Mouse (Mus musculus) neural tube, embryonic 14.5 days (tissue): ENCODE data around the gene Rassf7. TPM values are rescaled to one million over a fixed set of nuclear protein-coding genes. Genes with fewer than 3 reads are reported as not detected.
A peak's percentile ranks its signal among the peaks of the same experiment; 100 is the strongest.

ENCODE experiments used
- ATAC-seq: fragments of 200-750 bp; cut with Nextera tagmentation; 2 replicates; pipeline ENCODE4 v1.8.0; 2017; ENCODE audit warnings: low read depth, mild to moderate bottlenecking, moderate TSS enrichment, moderate library complexity
- H3K27ac ChIP-seq: fragments of 300-500 bp; sonication (generic); 2 replicates; pipeline ENCODE4 v1.5.1; 2014; ENCODE audit warnings: low read depth, mild to moderate bottlenecking, control low read depth, low read length, moderate library complexity, mixed read lengths
- H3K27me3 ChIP-seq: fragments of 300-500 bp; sonication (generic); 2 replicates; pipeline ENCODE4 v1.6.1; 2014; ENCODE audit warnings: low read length; ENCODE audit not compliant: control insufficient read depth, insufficient read depth
- H3K36me3 ChIP-seq: fragments of 300-500 bp; sonication (generic); 2 replicates; pipeline ENCODE4 v1.6.1; 2014; ENCODE audit warnings: low read length, mixed read lengths; ENCODE audit not compliant: control insufficient read depth, insufficient read depth
- H3K4me1 ChIP-seq: fragments of 300-500 bp; sonication (generic); 2 replicates; pipeline ENCODE4 v1.6.1; 2014; ENCODE audit warnings: low read length; ENCODE audit not compliant: control insufficient read depth, insufficient read depth
- H3K4me2 ChIP-seq: fragments of 300-500 bp; sonication (generic); 2 replicates; pipeline ENCODE4 v1.6.1; 2014; ENCODE audit warnings: mild to moderate bottlenecking, low read depth, low read length, control low read depth
- H3K4me3 ChIP-seq: fragments of 300-500 bp; sonication (generic); 2 replicates; pipeline ENCODE4 v1.5.1; 2014; ENCODE audit warnings: low read depth, low read length, control low read depth, mixed read lengths
- H3K9ac ChIP-seq: fragments of 300-500 bp; sonication (generic); replicated peaks from 2 replicates; pipeline ENCODE4 v1.6.1; 2014; ENCODE audit warnings: low read depth, mild to moderate bottlenecking, control low read depth, low read length, mixed read lengths
- H3K9me3 ChIP-seq: fragments of 300-500 bp; sonication (generic); 2 replicates; pipeline ENCODE4 v1.6.1; 2016; ENCODE audit warnings: low read length; ENCODE audit not compliant: control insufficient read depth
- WGBS: fragments of 180-500 bp; shearing (Covaris S2); extraction: QIAGEN DNeasy Blood & Tissue Kit; methylation state at CpG from one replicate; pipeline ENCODE4 v1.1.7; 2014; 5-methylcytosine and 5-hydroxymethylcytosine counted together
- polyA plus RNA-seq: library from polyadenylated mRNA; unstranded; fragments of >200 nt; fragmentation: Nextera tagmentation; extraction: Ambion mirVana; gene quantifications from 2 replicates; pipeline ENCODE4 v1.2.1, GENCODE M21; 2014

Rassf7 gene
- 24.8 and 25.3 TPM in 2 replicates for polyA plus RNA-seq

DNA sequence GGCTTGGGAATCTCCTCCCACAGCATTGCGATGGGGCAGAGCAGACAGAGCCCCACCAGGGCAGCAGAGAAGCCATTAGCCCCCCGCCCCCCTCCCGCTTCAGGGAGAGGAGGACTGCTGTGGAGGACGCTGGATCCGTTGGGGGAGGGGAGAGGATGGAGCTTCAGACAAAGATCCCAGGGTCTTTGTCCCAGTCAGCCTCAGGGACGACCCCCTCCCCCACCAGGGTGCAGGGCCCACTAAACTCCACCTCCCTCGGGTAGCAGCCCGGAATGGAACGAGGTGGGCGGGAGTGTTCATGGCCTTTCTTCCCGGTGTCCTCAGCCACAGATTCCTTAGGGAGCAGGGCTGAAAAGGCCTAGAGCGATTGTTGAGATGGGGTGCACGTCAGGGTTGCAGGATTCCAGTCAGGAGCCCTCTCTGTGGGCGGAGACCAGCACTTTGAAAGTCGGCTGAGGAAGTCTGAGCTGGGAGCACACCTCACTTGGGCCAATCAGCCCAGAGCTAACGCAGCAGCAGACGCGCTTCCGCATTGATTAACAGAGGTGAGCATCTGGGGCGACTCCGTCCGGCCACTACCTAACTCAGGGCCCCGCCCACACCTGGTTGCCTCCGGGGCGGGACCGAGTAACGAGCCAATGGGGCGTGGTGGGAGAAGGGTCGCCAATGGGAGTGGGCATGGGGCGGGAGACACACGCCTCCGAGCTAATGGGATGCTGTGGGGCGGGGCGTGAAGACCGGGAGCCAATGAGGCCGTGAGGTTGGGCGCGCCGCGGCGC, at the start of gene Rassf7:
Rassf7 (plus strand) TSS at position 760 of the 779 bp plus-strand sequence.
- peak; percentile 95 for ATAC-seq
- Histone ChIP-seq H3K36me3 (no peaks in the 10 kb centered on the region), H3K4me2 (peak within 1 kb of the TSS; percentile 91), H3K4me1 (peaks cover 14% of the 10 kb centered on the region), H3K4me3 (peak within 1 kb of the TSS; percentile 67), H3K9me3 (no peaks in the 10 kb centered on the region), H3K9ac (peak within 1 kb of the TSS; percentile 56), H3K27ac (peak within 1 kb of the TSS; percentile 65), H3K27me3 (no peaks in the 10 kb centered on the region)
- under 1% methylated on average over 38 of the region's 41 CpGs for WGBS

- Histone ChIP-seq H3K4me2 (peak overlapping the region; percentile 32), H3K27me3 (no peaks in the 10 kb centered on the region), H3K9ac (peak overlapping the region; percentile 39; the same call in 1 of the 2 replicates), H3K9me3 (no peaks in the 10 kb centered on the region), H3K4me3 (peak overlapping the region; percentile 22; the same call in 1 of the 2 replicates), H3K4me1 (no peaks in the 10 kb centered on the region), H3K27ac (no peak overlapping the region), H3K36me3 (0 out of 2 replicates have a peak, but pooled peaks cover 7% of the 10 kb centered on the region)
- ATAC-seq: no peak
- 17% methylated on average over 7 of the region's 7 CpGs for WGBS
Observed at GRCm38 (mm10) chr7:141167901-141168517, 47.7 kb upstream of the Rassf7 start.

GRCm38 (mm10) chr7:141168518-141168953, 47.1 kb upstream of the Rassf7 start:
- no peak for ATAC-seq
- Histone ChIP-seq H3K27me3 (no peaks in the 10 kb centered on the region), H3K9me3 (no peaks in the 10 kb centered on the region), H3K4me1 (0 out of 2 replicates have a peak, but pooled peaks cover 5% of the 10 kb centered on the region), H3K27ac (no peak overlapping the region), H3K36me3 (0 out of 2 replicates have a peak, but pooled peaks cover 2% of the 10 kb centered on the region), H3K4me2 (peak overlapping the region; percentile 32), H3K9ac (peak overlapping the region; percentile 39; the same call in 1 of the 2 replicates), H3K4me3 (peak overlapping the region; percentile 22; the same call in 1 of the 2 replicates)
- WGBS: 4% methylated on average over 22 of the region's 22 CpGs

- 65% methylated on average over 1 of the region's 1 CpGs for WGBS
- no peaks in the 10 kb centered on the region for H3K9me3 ChIP-seq
- no peak overlapping the region for H3K4me3 ChIP-seq
- 0 out of 2 replicates have a peak, but pooled peaks cover 5% of the 10 kb centered on the region for H3K4me1 ChIP-seq
- no peaks in the 10 kb centered on the region for H3K36me3 ChIP-seq
- H3K9ac ChIP-seq: no peak overlapping the region
- no peak for ATAC-seq
- H3K27me3 ChIP-seq: no peaks in the 10 kb centered on the region
- no peak overlapping the region for H3K4me2 ChIP-seq
- no peak overlapping the region for H3K27ac ChIP-seq
Observed at GRCm38 (mm10) chr7:141169300-141169699, 46.4 kb upstream of the Rassf7 start.

DNA sequence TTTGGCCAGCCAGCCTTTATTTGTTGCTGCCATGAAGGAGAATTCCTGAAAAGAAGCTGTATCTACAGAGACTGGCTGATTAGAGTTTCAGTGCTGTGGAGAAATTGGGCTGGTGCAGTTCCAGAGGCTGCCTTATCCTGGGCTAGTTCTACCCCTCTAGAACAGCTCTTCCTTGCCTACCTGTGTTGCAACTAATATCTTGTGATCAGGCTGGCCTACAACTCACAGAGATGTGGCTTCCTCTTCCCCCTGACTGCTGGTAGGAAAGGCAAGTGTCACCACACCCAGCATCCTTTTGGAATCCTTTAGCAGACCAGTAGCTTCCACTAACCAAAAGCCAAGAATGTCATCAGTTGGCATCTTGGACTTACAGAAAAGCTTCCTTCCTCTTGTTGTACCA, 45.8 kb upstream of the Rassf7 start:
- ATAC-seq: no peak
- no peak overlapping the region for H3K9ac ChIP-seq
- H3K36me3 ChIP-seq: no peaks in the 10 kb centered on the region
- H3K9me3 ChIP-seq: no peaks in the 10 kb centered on the region
- H3K27ac ChIP-seq: no peak overlapping the region
- no peak overlapping the region for H3K4me3 ChIP-seq
- H3K27me3 ChIP-seq: no peaks in the 10 kb centered on the region
- 0 out of 2 replicates have a peak, but pooled peaks cover 5% of the 10 kb centered on the region for H3K4me1 ChIP-seq
- no peak overlapping the region for H3K4me2 ChIP-seq

DNA sequence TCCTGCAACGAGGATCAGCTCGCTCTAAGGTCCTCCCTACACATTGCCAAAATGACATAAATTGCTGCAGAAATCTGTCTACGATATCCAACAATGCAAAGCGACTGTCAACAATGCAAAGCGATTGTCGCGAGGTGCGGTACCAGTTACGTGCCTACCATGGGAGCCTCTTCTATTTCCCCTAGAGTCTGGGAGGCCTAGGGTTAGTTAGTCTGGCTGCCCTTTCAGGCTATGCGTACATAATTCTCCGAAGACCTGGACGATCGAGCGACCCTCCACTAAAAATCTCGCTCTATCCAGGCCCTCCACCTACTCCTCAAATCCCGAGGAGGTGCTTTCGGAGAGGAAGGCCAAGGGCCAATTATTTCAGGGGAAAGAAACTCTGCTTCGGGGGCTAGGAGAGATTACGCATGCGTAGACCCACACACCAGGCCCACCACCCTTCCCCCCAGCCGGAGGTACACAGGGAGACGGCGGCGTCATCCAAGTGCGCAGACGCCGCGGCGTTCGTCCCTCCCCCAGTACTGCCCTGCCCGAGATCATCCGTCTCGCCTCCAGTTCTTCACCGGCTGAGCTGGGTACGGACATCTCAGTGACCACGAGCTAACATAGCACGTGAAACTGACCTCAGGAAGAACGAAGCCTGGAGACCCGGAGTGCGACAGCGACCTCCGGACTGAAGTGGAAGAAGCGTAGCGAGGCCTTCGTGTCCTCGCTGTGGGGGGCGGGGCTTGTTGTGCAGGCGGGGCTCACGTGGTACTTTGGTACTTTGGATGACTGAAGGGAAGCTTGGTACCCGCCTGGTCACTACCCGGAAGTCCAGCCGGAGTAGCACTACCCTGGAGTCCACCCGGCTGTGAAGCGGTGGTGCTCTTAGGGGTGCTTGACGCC, 43.3 kb upstream of the Rassf7 start, which contains the start of gene Rnh1:
Rnh1 (minus strand) TSS at position 742 of the 891 bp plus-strand sequence.
- no peaks in the 10 kb centered on the region for H3K27me3 ChIP-seq
- H3K9me3 ChIP-seq: no peaks in the 10 kb centered on the region
- peak within 1 kb of the TSS; percentile 71 for H3K9ac ChIP-seq
- H3K4me3 ChIP-seq: peak within 1 kb of the TSS; percentile 52
- ATAC-seq: peak; percentile 98
- 3% methylated on average over 55 of the region's 55 CpGs for WGBS
- peak within 1 kb of the TSS; percentile 87 for H3K4me2 ChIP-seq
- 0 out of 2 replicates have a peak, but pooled peaks cover 5% of the 10 kb centered on the region for H3K4me1 ChIP-seq
- H3K27ac ChIP-seq: peak within 1 kb of the TSS; percentile 98
- no peaks in the 10 kb centered on the region for H3K36me3 ChIP-seq

DNA sequence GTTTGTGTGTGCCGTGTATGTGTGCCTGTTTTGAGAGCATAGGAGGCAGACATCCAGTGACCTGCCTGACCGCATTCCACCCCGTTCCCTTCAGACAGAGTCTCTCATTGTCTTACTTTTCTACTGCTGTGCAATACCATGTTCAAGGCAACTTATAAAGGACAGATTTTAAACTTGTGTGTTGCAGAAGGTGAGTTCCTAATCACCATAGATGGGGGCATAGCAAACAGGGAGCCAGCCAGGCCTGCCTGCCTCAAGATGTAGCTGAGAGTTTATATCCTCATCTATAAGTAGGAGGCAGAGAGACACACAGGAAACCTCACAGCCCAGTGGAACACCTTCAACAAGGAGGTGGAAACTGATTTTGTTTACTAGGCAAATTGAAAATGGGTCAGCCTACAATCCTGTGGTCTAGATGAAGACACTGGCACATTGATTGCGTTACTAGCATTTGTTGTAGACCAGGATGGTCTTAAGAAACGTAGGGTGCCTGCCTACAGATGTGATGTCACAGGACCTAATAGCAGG, 42.3 kb upstream of the Rassf7 start:
- 86% methylated on average over 5 of the region's 5 CpGs for WGBS
- Histone ChIP-seq H3K4me2 (peak overlapping the region; percentile 87), H3K27me3 (no peaks in the 10 kb centered on the region), H3K4me1 (0 out of 2 replicates have a peak, but pooled peaks cover 5% of the 10 kb centered on the region), H3K9ac (no peak overlapping the region), H3K9me3 (no peaks in the 10 kb centered on the region), H3K4me3 (peak overlapping the region; percentile 52), H3K36me3 (no peaks in the 10 kb centered on the region), H3K27ac (peak overlapping the region; percentile 98)
- ATAC-seq: no peak

DNA sequence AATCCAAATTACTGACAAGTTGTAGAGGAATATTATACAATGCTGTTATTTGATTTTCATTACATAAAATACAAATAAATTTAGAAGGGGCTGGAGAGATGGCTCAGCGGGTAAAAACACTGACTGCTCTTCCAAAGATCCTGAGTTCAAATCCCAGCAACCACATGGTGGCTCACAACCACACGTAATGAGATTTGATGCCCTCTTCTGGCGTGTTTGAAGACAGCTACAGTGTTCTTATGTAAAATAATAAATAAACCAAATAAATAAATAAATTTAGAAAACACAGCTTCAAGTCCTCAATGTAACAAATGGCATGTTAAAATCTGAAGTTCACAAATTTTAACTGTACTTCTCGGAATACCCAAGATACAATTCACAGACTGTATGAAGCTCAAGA, 40.6 kb upstream of the Rassf7 start:
- no peak for ATAC-seq

More for the DNA sequence above, 40.6 kb upstream of the Rassf7 start:
- no peak overlapping the region for H3K4me3 ChIP-seq
- H3K36me3 ChIP-seq: no peaks in the 10 kb centered on the region
- 88% methylated on average over 4 of the region's 4 CpGs for WGBS
- no peak overlapping the region for H3K27ac ChIP-seq
- no peaks in the 10 kb centered on the region for H3K9me3 ChIP-seq
- no peaks in the 10 kb centered on the region for H3K27me3 ChIP-seq
- H3K4me1 ChIP-seq: 0 out of 2 replicates have a peak, but pooled peaks cover 5% of the 10 kb centered on the region
- no peak overlapping the region for H3K4me2 ChIP-seq
- H3K9ac ChIP-seq: no peak overlapping the region
